Mouse (Mus musculus): Measurements from ENCODE around the gene Snd1. TPM values are rescaled to one million over a fixed set of nuclear protein-coding genes. Genes with fewer than 3 reads are reported as not detected.

Gene Snd1
- polyA plus RNA-seq, 1 experiment from 2014 or later: 128 TPM

DNA sequence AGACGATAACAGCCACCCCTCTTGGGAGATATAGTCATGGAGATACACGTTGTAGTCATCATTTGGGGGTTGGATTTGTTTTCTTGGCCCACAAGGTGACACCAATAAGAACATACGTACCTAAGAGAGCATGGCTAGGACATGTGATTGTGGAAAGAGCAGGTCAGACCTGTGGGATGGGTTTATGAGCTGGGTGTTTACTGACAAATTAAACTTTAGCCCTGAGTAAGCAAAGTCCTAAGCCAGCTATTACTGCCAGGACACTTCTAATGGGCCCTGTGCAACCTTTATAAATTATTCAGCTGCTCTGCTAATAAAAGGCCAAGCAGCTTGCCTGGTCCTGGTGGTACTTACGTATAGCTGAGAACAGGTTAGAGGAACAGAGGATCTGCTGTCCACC lies 283.4 kb downstream of the Snd1 start:
- Histone ChIP-seq H3K4me1 (replicated peaks; ENCODE audit: control insufficient read depth, insufficient read depth, low read length) (peaks cover 8% of the 10 kb centered on the region; the same call in 1 of the 2 replicates), H3K27ac (ENCODE audit: low read length) (no peak overlapping the region), H3K4me3 (ENCODE audit: low read length) (no peak overlapping the region), H3K9me3 (ENCODE audit: control insufficient read depth, low read length) (no peaks in the 10 kb centered on the region), H3K4me2 (ENCODE audit: low read depth, low read length) (no peak overlapping the region), H3K27me3 (ENCODE audit: control insufficient read depth, insufficient read depth, low read depth, low read length) (no peaks in the 10 kb centered on the region), H3K36me3 (ENCODE audit: control insufficient read depth, insufficient read depth, low read length) (no peaks in the 10 kb centered on the region), H3K9ac (ENCODE audit: low read length) (no peak overlapping the region)
- 81% methylated on average over 4 of the region's 4 CpGs for WGBS
- ATAC-seq (ENCODE audit: low read depth): no peak

GRCm38 (mm10) chr6:28761728-28762127 lies 286.8 kb downstream of the Snd1 start:
- 65% methylated on average over 3 of the region's 3 CpGs for WGBS
- no peaks in the 10 kb centered on the region for H3K27me3 ChIP-seq (ENCODE audit: control insufficient read depth, insufficient read depth, low read depth, low read length)
- H3K9ac ChIP-seq (ENCODE audit: low read length): no peak overlapping the region
- H3K9me3 ChIP-seq (ENCODE audit: control insufficient read depth, low read length): no peaks in the 10 kb centered on the region
- no peaks in the 10 kb centered on the region for H3K36me3 ChIP-seq (ENCODE audit: control insufficient read depth, insufficient read depth, low read length)
- H3K4me1 ChIP-seq (replicated peaks; ENCODE audit: control insufficient read depth, insufficient read depth, low read length): no peaks in the 10 kb centered on the region; the same call in 1 of the 2 replicates
- no peak overlapping the region for H3K4me2 ChIP-seq (ENCODE audit: low read depth, low read length)
- no peak overlapping the region for H3K4me3 ChIP-seq (ENCODE audit: low read length)
- H3K27ac ChIP-seq (ENCODE audit: low read length): no peak overlapping the region
- ATAC-seq (ENCODE audit: low read depth): no peak

GRCm38 (mm10) chr6:28762132-28762775 lies 287.3 kb downstream of the Snd1 start:
- Histone ChIP-seq H3K4me2 (ENCODE audit: low read depth, low read length) (no peak overlapping the region), H3K36me3 (ENCODE audit: control insufficient read depth, insufficient read depth, low read length) (no peaks in the 10 kb centered on the region), H3K27ac (ENCODE audit: low read length) (no peak overlapping the region), H3K4me1 (replicated peaks; ENCODE audit: control insufficient read depth, insufficient read depth, low read length) (no peaks in the 10 kb centered on the region), H3K9me3 (ENCODE audit: control insufficient read depth, low read length) (no peaks in the 10 kb centered on the region), H3K4me3 (ENCODE audit: low read length) (no peak overlapping the region), H3K9ac (ENCODE audit: low read length) (no peak overlapping the region), H3K27me3 (ENCODE audit: control insufficient read depth, insufficient read depth, low read depth, low read length) (no peaks in the 10 kb centered on the region)
- 41% methylated on average over 5 of the region's 5 CpGs for WGBS
- ATAC-seq (ENCODE audit: low read depth): no peak

GRCm38 (mm10) chr6:28766622-28767021 lies 291.7 kb downstream of the Snd1 start:
- Histone ChIP-seq H3K4me1 (replicated peaks; ENCODE audit: control insufficient read depth, insufficient read depth, low read length) (no peaks in the 10 kb centered on the region), H3K9ac (ENCODE audit: low read length) (no peak overlapping the region), H3K27ac (ENCODE audit: low read length) (no peak overlapping the region), H3K36me3 (ENCODE audit: control insufficient read depth, insufficient read depth, low read length) (0 out of 2 replicates have a peak, but pooled peaks cover 4% of the 10 kb centered on the region), H3K4me3 (ENCODE audit: low read length) (no peak overlapping the region), H3K9me3 (ENCODE audit: control insufficient read depth, low read length) (no peaks in the 10 kb centered on the region), H3K4me2 (ENCODE audit: low read depth, low read length) (no peak overlapping the region), H3K27me3 (ENCODE audit: control insufficient read depth, insufficient read depth, low read depth, low read length) (no peaks in the 10 kb centered on the region)
- 50% methylated on average over 3 of the region's 3 CpGs for WGBS
- no peak for ATAC-seq (ENCODE audit: low read depth)

DNA sequence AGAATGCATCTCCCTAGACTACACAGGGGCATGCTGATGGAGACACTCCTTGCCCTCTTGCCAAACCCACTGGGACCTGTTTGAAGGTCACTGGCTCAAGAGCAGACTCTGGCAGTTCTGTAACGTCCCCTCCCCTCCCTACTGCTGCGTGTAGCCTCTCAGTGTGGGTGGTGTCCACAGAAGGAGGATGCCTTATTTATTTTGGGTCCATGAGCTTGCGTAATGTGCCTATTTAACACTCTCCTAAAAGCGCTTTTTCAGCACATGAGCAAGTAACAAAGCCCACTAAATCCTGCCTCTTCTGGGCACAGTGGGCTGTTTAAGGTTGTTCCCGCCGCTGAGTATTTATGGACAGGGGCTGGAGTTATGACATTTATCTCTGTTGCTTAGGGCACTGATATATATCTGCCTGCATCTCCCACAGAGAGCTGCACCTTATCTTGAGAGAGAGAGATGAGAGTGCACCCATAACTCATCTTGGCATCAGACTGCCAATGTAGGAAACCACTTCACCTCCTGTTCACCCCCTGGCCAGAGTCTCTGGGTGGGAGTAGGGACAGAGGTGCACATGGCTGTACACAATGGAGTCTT lies 293.0 kb downstream of the Snd1 start:
- H3K9me3 ChIP-seq (ENCODE audit: control insufficient read depth, low read length): no peaks in the 10 kb centered on the region
- no peak overlapping the region for H3K27ac ChIP-seq (ENCODE audit: low read length)
- no peaks in the 10 kb centered on the region for H3K4me1 ChIP-seq (replicated peaks; ENCODE audit: control insufficient read depth, insufficient read depth, low read length)
- H3K27me3 ChIP-seq (ENCODE audit: control insufficient read depth, insufficient read depth, low read depth, low read length): no peaks in the 10 kb centered on the region
- no peak overlapping the region for H3K9ac ChIP-seq (ENCODE audit: low read length)
- H3K4me2 ChIP-seq (ENCODE audit: low read depth, low read length): no peak overlapping the region
- H3K36me3 ChIP-seq (ENCODE audit: control insufficient read depth, insufficient read depth, low read length): 0 out of 2 replicates have a peak, but pooled peaks cover 4% of the 10 kb centered on the region
- WGBS: 77% methylated on average over 6 of the region's 6 CpGs
- H3K4me3 ChIP-seq (ENCODE audit: low read length): no peak overlapping the region
- ATAC-seq (ENCODE audit: low read depth): no peak

DNA sequence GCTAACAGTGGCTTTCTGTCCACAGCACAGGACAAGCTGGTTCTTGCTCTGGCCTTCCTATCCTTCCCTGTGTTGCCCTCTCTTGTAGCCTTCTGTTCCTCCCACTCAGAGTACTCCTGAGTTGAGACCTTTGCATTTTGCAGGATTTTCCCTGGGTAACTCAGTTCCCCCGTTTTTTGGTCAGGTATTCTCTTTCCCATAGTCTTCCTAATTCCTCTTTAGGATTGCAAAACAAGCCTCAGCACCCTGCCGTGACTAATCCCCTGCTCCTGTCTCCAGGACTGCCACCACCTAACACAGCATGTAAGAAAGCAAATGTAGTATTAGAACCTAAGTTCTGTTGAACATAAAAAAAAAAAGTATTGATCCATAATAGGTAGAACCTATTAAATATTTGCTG lies 296.4 kb downstream of the Snd1 start:
- H3K36me3 ChIP-seq (ENCODE audit: control insufficient read depth, insufficient read depth, low read length): 0 out of 2 replicates have a peak, but pooled peaks cover 4% of the 10 kb centered on the region
- H3K4me2 ChIP-seq (ENCODE audit: low read depth, low read length): no peak overlapping the region
- WGBS: 52% methylated on average over 2 of the region's 2 CpGs
- no peak overlapping the region for H3K9ac ChIP-seq (ENCODE audit: low read length)
- no peak for ATAC-seq (ENCODE audit: low read depth)
- H3K4me1 ChIP-seq (replicated peaks; ENCODE audit: control insufficient read depth, insufficient read depth, low read length): no peaks in the 10 kb centered on the region
- H3K27ac ChIP-seq (ENCODE audit: low read length): no peak overlapping the region
- no peaks in the 10 kb centered on the region for H3K9me3 ChIP-seq (ENCODE audit: control insufficient read depth, low read length)
- H3K27me3 ChIP-seq (ENCODE audit: control insufficient read depth, insufficient read depth, low read depth, low read length): no peaks in the 10 kb centered on the region
- no peak overlapping the region for H3K4me3 ChIP-seq (ENCODE audit: low read length)

DNA sequence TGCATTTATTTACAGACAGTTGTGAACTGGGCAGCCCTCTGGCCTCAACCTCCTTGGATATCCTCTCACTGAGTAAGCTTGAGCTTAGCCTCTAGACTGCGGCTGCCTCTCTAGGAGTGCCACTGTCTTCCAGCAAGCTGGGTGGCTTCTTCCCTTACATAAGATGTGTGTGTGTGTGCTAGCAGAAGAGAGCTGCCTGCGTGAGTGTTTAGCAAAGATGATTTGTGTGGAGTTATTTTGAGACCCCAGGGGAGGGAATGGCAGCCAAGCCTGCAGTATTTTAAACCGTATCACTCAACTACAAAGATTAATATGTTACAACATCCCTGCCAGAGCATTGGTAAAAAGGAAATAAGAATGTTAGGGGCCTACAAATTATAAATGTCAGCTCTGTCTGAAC lies 306.8 kb downstream of the Snd1 start:
- H3K27ac ChIP-seq (ENCODE audit: low read length): no peak overlapping the region; the same call in 1 of the 2 replicates

GRCm38 (mm10) chr6:28783082-28783647 lies 308.2 kb downstream of the Snd1 start:
- ATAC-seq (ENCODE audit: low read depth): no peak
- H3K9me3 ChIP-seq (ENCODE audit: control insufficient read depth, low read length): no peaks in the 10 kb centered on the region
- H3K4me3 ChIP-seq (ENCODE audit: low read length): no peak overlapping the region
- H3K4me1 ChIP-seq (replicated peaks; ENCODE audit: control insufficient read depth, insufficient read depth, low read length): peaks cover 11% of the 10 kb centered on the region; the same call in 1 of the 2 replicates
- no peaks in the 10 kb centered on the region for H3K27me3 ChIP-seq (ENCODE audit: control insufficient read depth, insufficient read depth, low read depth, low read length)
- H3K27ac ChIP-seq (ENCODE audit: low read length): no peak overlapping the region
- no peak overlapping the region for H3K9ac ChIP-seq (ENCODE audit: low read length)
- no peaks in the 10 kb centered on the region for H3K36me3 ChIP-seq (ENCODE audit: control insufficient read depth, insufficient read depth, low read length)
- no peak overlapping the region for H3K4me2 ChIP-seq (ENCODE audit: low read depth, low read length)
- 81% methylated on average over 4 of the region's 4 CpGs for WGBS

More for the DNA sequence above, 306.8 kb downstream of the Snd1 start:
- no peak overlapping the region for H3K4me2 ChIP-seq (ENCODE audit: low read depth, low read length)
- peak; percentile 78 for ATAC-seq (ENCODE audit: low read depth)
- H3K9ac ChIP-seq (ENCODE audit: low read length): no peak overlapping the region
- H3K36me3 ChIP-seq (ENCODE audit: control insufficient read depth, insufficient read depth, low read length): no peaks in the 10 kb centered on the region
- 46% methylated on average over 3 of the region's 3 CpGs for WGBS
- no peaks in the 10 kb centered on the region for H3K27me3 ChIP-seq (ENCODE audit: control insufficient read depth, insufficient read depth, low read depth, low read length)
- peaks cover 11% of the 10 kb centered on the region; the same call in 1 of the 2 replicates for H3K4me1 ChIP-seq (replicated peaks; ENCODE audit: control insufficient read depth, insufficient read depth, low read length)
- no peaks in the 10 kb centered on the region for H3K9me3 ChIP-seq (ENCODE audit: control insufficient read depth, low read length)
- no peak overlapping the region for H3K4me3 ChIP-seq (ENCODE audit: low read length)

- Histone ChIP-seq H3K4me3 (ENCODE audit: low read length) (no peak overlapping the region), H3K9ac (ENCODE audit: low read length) (no peak overlapping the region), H3K36me3 (ENCODE audit: control insufficient read depth, insufficient read depth, low read length) (no peaks in the 10 kb centered on the region), H3K9me3 (ENCODE audit: control insufficient read depth, low read length) (no peaks in the 10 kb centered on the region), H3K4me1 (replicated peaks; ENCODE audit: control insufficient read depth, insufficient read depth, low read length) (peaks cover 11% of the 10 kb centered on the region; the same call in 1 of the 2 replicates), H3K27me3 (ENCODE audit: control insufficient read depth, insufficient read depth, low read depth, low read length) (no peaks in the 10 kb centered on the region), H3K4me2 (ENCODE audit: low read depth, low read length) (no peak overlapping the region), H3K27ac (ENCODE audit: low read length) (no peak overlapping the region)
- no peak for ATAC-seq (ENCODE audit: low read depth)
- 84% methylated on average over 5 of the region's 5 CpGs for WGBS
Measured at GRCm38 (mm10) chr6:28783953-28784352, 309.0 kb downstream of the Snd1 start.
